Mouse (Mus musculus) kidney, postnatal 0 days (tissue): ENCODE measurements around the gene Zbtb22. TPM values are rescaled to one million over a fixed set of nuclear protein-coding genes. Genes with fewer than 3 reads are reported as not detected.

ENCODE experiments used
- ATAC-seq: fragments of 200-750 bp; cut with Nextera tagmentation; replicated peaks from 2 replicates; pipeline ENCODE4 v1.8.0; 2017; ENCODE audit warnings: low read depth, moderate number of reproducible peaks, moderate TSS enrichment, moderate library complexity; ENCODE audit not compliant: low FRiP score
- DNase-seq: peaks from one replicate; pipeline ENCODE4 v3.0.0-alpha.2; 2016; ENCODE audit warnings: low spot score
- H3K27ac ChIP-seq: fragments of 300-500 bp; sonication (generic); 2 replicates; pipeline ENCODE4 v1.5.1; 2014; ENCODE audit warnings: mild to moderate bottlenecking
- H3K27me3 ChIP-seq: fragments of 300-500 bp; sonication (generic); 2 replicates; pipeline ENCODE4 v1.6.1; 2014; ENCODE audit warnings: low read length, mixed read lengths; ENCODE audit not compliant: insufficient read depth
- H3K36me3 ChIP-seq: fragments of 300-500 bp; sonication (generic); 2 replicates; pipeline ENCODE4 v1.6.1; 2014; ENCODE audit warnings: low read length, mixed read lengths; ENCODE audit not compliant: insufficient read depth
- H3K4me1 ChIP-seq: fragments of 300-500 bp; sonication (generic); replicated peaks from 2 replicates; pipeline ENCODE4 v1.6.1; 2014; ENCODE audit warnings: antibody characterized with exemption, low read length, mixed read lengths; ENCODE audit not compliant: insufficient read depth
- H3K4me2 ChIP-seq: fragments of 300-500 bp; sonication (generic); 2 replicates; pipeline ENCODE4 v1.6.1; 2014; ENCODE audit warnings: mild to moderate bottlenecking, low read length, moderate library complexity, mixed read lengths
- H3K4me3 ChIP-seq: fragments of 300-500 bp; sonication (generic); replicated peaks from 2 replicates; pipeline ENCODE4 v1.5.1; 2014; ENCODE audit warnings: low read depth, low read length
- H3K9ac ChIP-seq: fragments of 300-500 bp; sonication (generic); 2 replicates; pipeline ENCODE4 v1.6.1; 2014; ENCODE audit warnings: low read depth, low read length
- H3K9me3 ChIP-seq: fragments of 300-500 bp; sonication (generic); replicated peaks from 2 replicates; pipeline ENCODE4 v1.6.1; 2016; ENCODE audit warnings: low read length, inconsistent platforms, mixed read lengths
- CTCF ChIP-seq: IDR thresholded peaks from 2 replicates; pipeline ENCODE4 v1.5.1; 2016; ENCODE audit warnings: antibody characterized with exemption, low read depth, mild to moderate bottlenecking, moderate library complexity
- WGBS: fragments of 180-500 bp; shearing (Covaris S2); extraction: QIAGEN DNeasy Blood & Tissue Kit; methylation state at CpG from one replicate; pipeline ENCODE4 v1.1.7; 2014; 5-methylcytosine and 5-hydroxymethylcytosine counted together
- polyA plus RNA-seq: library from polyadenylated mRNA; unstranded; fragments of >200 nt; fragmentation: Nextera tagmentation; extraction: Ambion mirVana; gene quantifications from 2 replicates; pipeline ENCODE4 v1.2.1, GENCODE M21; 2015

The Zbtb22 gene
- polyA plus RNA-seq, 1 experiment from 2014 or later = 19.8 TPM

DNA sequence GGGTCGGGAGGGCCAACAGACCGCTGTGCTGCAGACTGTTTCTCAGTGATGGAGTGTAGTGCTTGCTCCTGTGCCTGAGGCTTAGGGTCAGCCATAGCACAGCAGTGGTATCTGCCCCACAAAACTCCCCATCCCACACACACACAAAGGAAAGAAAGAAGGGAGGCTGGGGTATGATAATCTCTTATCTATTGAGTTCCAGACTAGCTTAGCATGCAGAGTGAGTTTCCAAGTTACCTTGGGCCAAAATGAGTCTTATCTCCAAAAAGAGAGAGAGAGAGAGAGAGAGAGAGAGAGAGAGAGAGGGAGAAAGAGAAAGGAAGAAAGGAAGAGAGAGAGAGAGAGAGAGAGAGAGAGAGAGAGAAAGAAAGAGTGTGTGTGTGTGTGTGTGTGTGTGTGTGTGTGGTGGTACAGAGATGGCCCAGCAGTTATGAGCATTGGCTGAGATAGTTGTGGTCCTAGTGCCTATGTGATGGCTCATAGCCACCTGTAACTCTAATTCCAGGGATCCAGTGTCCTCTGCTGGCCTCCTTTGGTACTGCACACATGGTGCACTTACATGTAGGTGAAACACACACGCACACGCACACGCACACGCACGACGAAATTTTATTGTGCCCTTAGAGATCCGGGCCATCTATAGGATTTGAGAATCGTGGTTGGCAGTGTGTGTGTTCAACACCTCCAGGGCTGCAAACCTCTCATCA, 9.0 kb downstream of the Zbtb22 start:
- Histone ChIP-seq H3K4me2 (no peak overlapping the region), H3K36me3 (0 out of 2 replicates have a peak, but pooled peaks cover 8% of the 10 kb centered on the region), H3K9ac (no peak overlapping the region), H3K27me3 (no peaks in the 10 kb centered on the region), H3K4me3 (no peak overlapping the region), H3K27ac (no peak overlapping the region), H3K4me1 (no peaks in the 10 kb centered on the region), H3K9me3 (no peaks in the 10 kb centered on the region)
- no peak for ATAC-seq
- peak; percentile 55; the same call in 1 of the 2 replicates for TF ChIP-seq CTCF
- DNase-seq = no peak
- WGBS = 89% methylated on average over 10 of the region's 10 CpGs

DNA sequence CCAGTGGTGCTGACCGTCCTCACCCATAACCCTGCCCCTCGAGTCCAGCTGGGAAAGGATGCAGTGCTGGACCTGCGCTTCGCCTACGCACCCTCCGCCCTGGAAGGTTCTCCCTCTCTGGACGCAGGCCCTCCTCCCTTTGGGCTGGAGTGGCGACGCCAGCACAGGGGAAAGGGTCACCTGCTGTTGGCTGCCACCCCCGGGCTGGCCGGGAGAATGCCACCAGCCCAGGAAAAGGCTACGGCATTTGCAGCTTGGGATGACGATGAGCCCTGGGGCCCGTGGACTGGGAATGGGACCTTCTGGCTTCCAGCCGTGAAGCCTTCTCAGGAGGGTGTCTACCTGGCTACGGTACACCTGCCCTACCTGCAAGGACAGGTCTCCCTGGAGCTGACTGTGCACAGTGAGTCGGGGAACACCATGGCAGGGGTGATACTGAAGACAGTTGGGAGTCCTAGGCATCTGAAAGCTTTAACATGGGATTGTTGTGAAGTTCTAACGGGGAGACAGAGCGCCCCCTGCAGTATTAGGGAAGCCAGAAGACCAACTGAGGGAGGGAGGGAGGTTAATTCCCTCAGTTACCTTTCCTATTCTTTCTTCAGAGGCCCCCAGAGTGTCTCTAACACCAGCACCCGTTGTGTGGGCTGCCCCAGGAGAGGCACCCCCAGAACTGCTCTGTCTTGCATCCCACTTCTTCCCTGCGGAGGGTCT, 9.9 kb downstream of the Zbtb22 start:
- 0 out of 2 replicates have a peak, but pooled peaks cover 8% of the 10 kb centered on the region for H3K36me3 ChIP-seq
- DNase-seq (no peak), ATAC-seq (no peak)
- H3K9ac ChIP-seq = no peak overlapping the region
- H3K4me2 ChIP-seq = no peak overlapping the region
- H3K4me1 ChIP-seq = 0 out of 2 replicates have a peak, but pooled peaks cover 3% of the 10 kb centered on the region
- WGBS = 86% methylated on average over 21 of the region's 21 CpGs
- H3K27me3 ChIP-seq = no peaks in the 10 kb centered on the region
- no peak overlapping the region for H3K27ac ChIP-seq
- TF ChIP-seq CTCF = peak; percentile 17; the same call in 1 of the 2 replicates
- no peak overlapping the region for H3K4me3 ChIP-seq
- no peaks in the 10 kb centered on the region for H3K9me3 ChIP-seq

DNA sequence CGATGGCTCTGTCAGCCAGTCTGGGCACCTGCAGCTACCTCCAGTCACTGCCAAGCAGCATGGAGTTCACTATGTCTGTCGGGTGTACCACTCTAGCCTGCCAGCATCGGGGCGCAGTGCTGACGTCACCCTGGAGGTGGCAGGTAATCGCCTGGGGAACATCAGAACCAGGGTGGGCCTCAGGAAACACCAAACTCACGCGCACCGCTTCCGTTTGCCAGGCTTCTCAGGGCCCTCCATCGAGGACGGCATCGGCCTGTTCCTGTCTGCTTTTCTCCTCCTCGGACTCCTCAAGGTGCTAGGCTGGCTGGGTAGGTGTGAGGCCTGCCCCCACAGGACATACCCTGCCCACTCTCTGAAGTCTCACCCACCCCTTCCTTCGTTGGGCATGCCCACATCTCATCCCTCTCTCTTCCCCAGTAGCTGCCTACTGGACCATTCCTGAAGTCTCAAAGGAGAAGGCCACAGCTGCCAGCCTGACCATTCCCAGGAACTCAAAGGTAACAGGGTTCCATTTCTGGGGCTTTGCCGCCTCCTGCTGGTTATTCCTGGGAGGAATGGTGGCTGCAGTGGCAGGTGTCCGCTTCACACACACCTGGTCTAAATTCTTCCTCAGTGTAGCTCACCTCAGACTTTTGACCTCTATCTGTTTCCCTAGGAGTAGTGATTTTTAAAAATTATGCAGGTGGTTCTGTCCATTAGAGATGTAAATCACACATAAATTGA, 10.7 kb downstream of the Zbtb22 start:
- WGBS = 84% methylated on average over 17 of the region's 17 CpGs
- H3K27me3 ChIP-seq = no peaks in the 10 kb centered on the region
- H3K9ac ChIP-seq = no peak overlapping the region
- H3K4me3 ChIP-seq = no peak overlapping the region
- TF ChIP-seq CTCF = peak; percentile 59
- H3K9me3 ChIP-seq = no peaks in the 10 kb centered on the region
- DNase-seq (peak; percentile 24), ATAC-seq (no peak)
- H3K36me3 ChIP-seq = 0 out of 2 replicates have a peak, but pooled peaks cover 8% of the 10 kb centered on the region
- H3K27ac ChIP-seq = no peak overlapping the region
- H3K4me2 ChIP-seq = no peak overlapping the region
- H3K4me1 ChIP-seq = peaks cover 3% of the 10 kb centered on the region; the same call in 1 of the 2 replicates

GRCm38 (mm10) chr17:33928251-33928947, 12.7 kb downstream of the Zbtb22 start:
- Histone ChIP-seq H3K4me1 (peaks cover 3% of the 10 kb centered on the region; the same call in 1 of the 2 replicates), H3K27me3 (no peaks in the 10 kb centered on the region), H3K36me3 (peaks cover 15% of the 10 kb centered on the region), H3K4me3 (peak overlapping the region; percentile 82), H3K9me3 (no peaks in the 10 kb centered on the region), H3K4me2 (peak overlapping the region; percentile 100), H3K27ac (no peak overlapping the region), H3K9ac (peak overlapping the region; percentile 79)
- WGBS = 65% methylated on average over 21 of the region's 21 CpGs
- no peak for TF ChIP-seq CTCF
- ATAC-seq (no peak), DNase-seq (no peak)

- peak; percentile 40; the same call in 1 of the 2 replicates for TF ChIP-seq CTCF
- peak within 1 kb of the TSS; percentile 82 for H3K4me3 ChIP-seq
- H3K4me2 ChIP-seq = peak within 1 kb of the TSS; percentile 100
- no peaks in the 10 kb centered on the region for H3K9me3 ChIP-seq
- WGBS = 0% methylated on average over 68 of the region's 80 CpGs
- peak within 1 kb of the TSS; percentile 79 for H3K9ac ChIP-seq
- H3K27me3 ChIP-seq = no peaks in the 10 kb centered on the region
- DNase-seq = peak; percentile 91
- H3K36me3 ChIP-seq = peaks cover 16% of the 10 kb centered on the region
- peak within 1 kb of the TSS; percentile 85 for H3K27ac ChIP-seq
- ATAC-seq = peak; percentile 85
- H3K4me1 ChIP-seq = peaks cover 3% of the 10 kb centered on the region; the same call in 1 of the 2 replicates
Observed at GRCm38 (mm10) chr17:33929371-33930279, 13.9 kb downstream of the Zbtb22 start, which contains the start of gene Rgl2. Rgl2 (plus strand) TSS chr17:33929543.
